23 mouse cellular contexts compared by ENCODE assay signal in genomic region chr2:105028806-105029205, GRCm38 (mm10). TPM values are rescaled to one million over a fixed set of nuclear protein-coding genes. Genes with fewer than 3 reads are reported as not detected.
DNase-seq lines count a peak whose midpoint lies in the region; ATAC-seq and TF ChIP-seq lines count a peak whose summit lies in the region.
"Had no signal": no experiment of that assay in that cellular context is flagged by ENCODE, and none has a peak within 500 bp of the region (broad histone marks: within the 10 kb centered on the region; RNA-seq: fewer than 3 reads in every experiment).

No protein-coding gene starts in this region.

- WGBS in midbrain, postnatal 0 days: 84% methylated on average over 5 of the region's 5 CpGs
- 80% methylated on average over 5 of the region's 5 CpGs for WGBS in midbrain, embryonic 16.5 days
- 81% methylated on average over 5 of the region's 5 CpGs for WGBS in forebrain, embryonic 16.5 days
- 89% methylated on average over 5 of the region's 5 CpGs for WGBS in embryonic facial prominence, embryonic 10.5 days

- intact Hi-C loops in heart, postnatal 14 days (cut with DNase I): no loop called here

- H3K4me1 ChIP-seq in midbrain, postnatal 0 days (ENCODE audit: insufficient read depth, low read length): no peaks in the 10 kb centered on the region
- H3K4me1 ChIP-seq in midbrain, embryonic 16.5 days (ENCODE audit: control insufficient read depth, insufficient read depth, low read length): no peaks in the 10 kb centered on the region
- no peaks in the 10 kb centered on the region for H3K4me1 ChIP-seq in forebrain, embryonic 16.5 days (replicated peaks; ENCODE audit: control insufficient read depth, insufficient read depth, low read length)
- no peaks in the 10 kb centered on the region for H3K4me1 ChIP-seq in embryonic facial prominence, embryonic 10.5 days
- H3K4me1 ChIP-seq: limb, embryonic 15.5 days; midbrain, embryonic 10.5 days; stomach, embryonic 15.5 days had no signal

- no peak overlapping the region for H3K27ac ChIP-seq in midbrain, postnatal 0 days (ENCODE audit: low read depth, low read length)
- no peak overlapping the region for H3K27ac ChIP-seq in midbrain, embryonic 16.5 days (ENCODE audit: low read length)
- no peak overlapping the region for H3K27ac ChIP-seq in forebrain, embryonic 16.5 days (ENCODE audit: low read length)
- no peak overlapping the region for H3K27ac ChIP-seq in embryonic facial prominence, embryonic 10.5 days (replicated peaks)
- H3K27ac ChIP-seq: heart, embryonic 15.5 days; limb, embryonic 15.5 days; liver, embryonic 14.5 days; macrophage; midbrain, embryonic 10.5 days; stomach, embryonic 15.5 days had no signal

- no peaks in the 10 kb centered on the region for H3K27me3 ChIP-seq in midbrain, postnatal 0 days (ENCODE audit: insufficient read depth, low read length)
- H3K27me3 ChIP-seq in midbrain, embryonic 16.5 days (ENCODE audit: control insufficient read depth, insufficient read depth, low read depth, low read length): no peaks in the 10 kb centered on the region
- no peaks in the 10 kb centered on the region for H3K27me3 ChIP-seq in forebrain, embryonic 16.5 days (replicated peaks; ENCODE audit: control insufficient read depth, insufficient read depth, low read length)
- no peaks in the 10 kb centered on the region for H3K27me3 ChIP-seq in embryonic facial prominence, embryonic 10.5 days (replicated peaks; ENCODE audit: low read depth, poor library complexity, severe bottlenecking)
- H3K27me3 ChIP-seq: CH12.LX; heart, embryonic 15.5 days; limb, embryonic 15.5 days; stomach, embryonic 15.5 days had no signal

- H3K36me3 ChIP-seq in midbrain, postnatal 0 days (ENCODE audit: insufficient read depth, low read length): no peaks in the 10 kb centered on the region
- no peaks in the 10 kb centered on the region for H3K36me3 ChIP-seq in midbrain, embryonic 16.5 days (ENCODE audit: control insufficient read depth, insufficient read depth, low read length)
- no peaks in the 10 kb centered on the region for H3K36me3 ChIP-seq in forebrain, embryonic 16.5 days (ENCODE audit: control insufficient read depth, insufficient read depth)
- H3K36me3 ChIP-seq in embryonic facial prominence, embryonic 10.5 days (replicated peaks): no peaks in the 10 kb centered on the region
- H3K36me3 ChIP-seq: G1E; heart, embryonic 15.5 days; limb, embryonic 15.5 days; midbrain, embryonic 10.5 days; stomach, embryonic 15.5 days had no signal

- H3K9me3 ChIP-seq in midbrain, postnatal 0 days (ENCODE audit: low read length): no peaks in the 10 kb centered on the region
- no peaks in the 10 kb centered on the region for H3K9me3 ChIP-seq in midbrain, embryonic 16.5 days (replicated peaks; ENCODE audit: control insufficient read depth, low read length, poor library complexity, severe bottlenecking)
- H3K9me3 ChIP-seq in forebrain, embryonic 16.5 days (ENCODE audit: control insufficient read depth, low read length): no peaks in the 10 kb centered on the region
- no peaks in the 10 kb centered on the region for H3K9me3 ChIP-seq in embryonic facial prominence, embryonic 10.5 days
- H3K9me3 ChIP-seq: G1E; heart, embryonic 15.5 days; limb, embryonic 15.5 days; midbrain, embryonic 10.5 days; stomach, embryonic 15.5 days had no signal

- H3K9ac ChIP-seq in midbrain, postnatal 0 days (replicated peaks; ENCODE audit: low read length, poor library complexity, severe bottlenecking): no peak overlapping the region
- no peak overlapping the region for H3K9ac ChIP-seq in midbrain, embryonic 16.5 days (ENCODE audit: low read depth, low read length)
- no peak overlapping the region for H3K9ac ChIP-seq in forebrain, embryonic 16.5 days (replicated peaks; ENCODE audit: low read depth, low read length)
- H3K9ac ChIP-seq: forebrain, postnatal 0 days; heart, embryonic 15.5 days; limb, embryonic 15.5 days; liver, embryonic 14.5 days; stomach, embryonic 15.5 days had no signal

- no peak for TF ChIP-seq CTCF in midbrain, postnatal 0 days (IDR thresholded peaks at IDR 0.05)

- no peak overlapping the region for H3K4me2 ChIP-seq in midbrain, postnatal 0 days (ENCODE audit: low read depth, low read length, poor library complexity, severe bottlenecking)
- no peak overlapping the region for H3K4me2 ChIP-seq in midbrain, embryonic 16.5 days (ENCODE audit: low read length)
- no peak overlapping the region for H3K4me2 ChIP-seq in forebrain, embryonic 16.5 days (ENCODE audit: low read length)
- H3K4me2 ChIP-seq: heart, embryonic 15.5 days; limb, embryonic 15.5 days; stomach, embryonic 15.5 days had no signal

- H3K4me3 ChIP-seq in midbrain, postnatal 0 days (ENCODE audit: low read depth, low read length): no peak overlapping the region
- no peak overlapping the region for H3K4me3 ChIP-seq in midbrain, embryonic 16.5 days (ENCODE audit: low read depth, low read length)
- H3K4me3 ChIP-seq in forebrain, embryonic 16.5 days (replicated peaks; ENCODE audit: low read length): no peak overlapping the region
- no peak overlapping the region for H3K4me3 ChIP-seq in embryonic facial prominence, embryonic 10.5 days
- H3K4me3 ChIP-seq: heart, embryonic 15.5 days; limb, embryonic 15.5 days; midbrain, embryonic 10.5 days; stomach, embryonic 15.5 days had no signal

- peak; percentile 20 for DNase-seq in heart, postnatal 4 days
- no peak for DNase-seq in heart, postnatal 14 days
- DNase-seq in midbrain, postnatal 0 days (ENCODE audit: low spot score): peak; percentile 23
- DNase-seq in adrenal gland, adult 8-10 months: peak; percentile 81
- DNase-seq in MN1 (ENCODE audit: low spot score): no peak
- no peak for DNase-seq in embryonic facial prominence, embryonic 10.5 days (ENCODE audit: low spot score)
- DNase-seq: B cell, adult 2 months; cerebellum, adult 18-20 months; forebrain, postnatal 0 days; layer of hippocampus, adult 9-11 months; thymus, postnatal 4 days had no signal

- ATAC-seq in midbrain, postnatal 0 days (ENCODE audit: low FRiP score): no peak
- no peak for ATAC-seq in midbrain, embryonic 16.5 days
- no peak for ATAC-seq in forebrain, embryonic 16.5 days
- ATAC-seq: forebrain, postnatal 0 days; hindbrain, embryonic 16.5 days; intestine, embryonic 16.5 days had no signal

RNA-seq across cellular contexts. Expression of gene Eif3m, which starts 11.9 kb away (rescaled TPM):
- 100 to 1,000 TPM; 145 to 152 TPM for total RNA-seq in heart, postnatal 4 days (2021)
- total RNA-seq in heart, postnatal 14 days (2021): 100 to 1,000 TPM; 110 to 119 TPM
- 86.4 and 127 TPM in 2 replicates for total RNA-seq in midbrain, postnatal 0 days (2014; rRNA removed)
- polyA plus RNA-seq in midbrain, postnatal 0 days (2015; fragmentation: Nextera tagmentation; extraction: Ambion mirVana): 170 and 171 TPM in 2 replicates
- polyA plus RNA-seq in midbrain, embryonic 16.5 days (2015; fragmentation: Nextera tagmentation; extraction: Ambion mirVana): 150 and 154 TPM in 2 replicates
- 100 to 1,000 TPM; 138 to 156 (median 148) TPM for total RNA-seq in adrenal gland, adult 8-10 months (2022)
- polyA plus RNA-seq in forebrain, embryonic 16.5 days (2015; fragmentation: Nextera tagmentation; extraction: Ambion mirVana): 181 and 216 TPM in 2 replicates
- polyA plus RNA-seq in embryonic facial prominence, embryonic 10.5 days (2016; fragmentation: Nextera tagmentation; extraction: Ambion mirVana): 310 and 325 TPM in 2 replicates

Comparison
In these comparisons a context has a peak if more than half of its experiments do, and no peak if none do; other contexts are left out.
1. DNase-seq: peak in heart, postnatal 4 days (single experiment), midbrain, postnatal 0 days (single experiment) and adrenal gland, adult 8-10 months (single experiment); none in heart, postnatal 14 days (0 of 2), MN1 (single experiment) and embryonic facial prominence, embryonic 10.5 days (single experiment).